Mouse (Mus musculus): ENCODE results near the gene Atp6v0c.
"Not testable (repeated sequence)": the region's sequence is repeated elsewhere in the genome, so short reads cannot be mapped to it uniquely, and the experiment has no call there.

DNA sequence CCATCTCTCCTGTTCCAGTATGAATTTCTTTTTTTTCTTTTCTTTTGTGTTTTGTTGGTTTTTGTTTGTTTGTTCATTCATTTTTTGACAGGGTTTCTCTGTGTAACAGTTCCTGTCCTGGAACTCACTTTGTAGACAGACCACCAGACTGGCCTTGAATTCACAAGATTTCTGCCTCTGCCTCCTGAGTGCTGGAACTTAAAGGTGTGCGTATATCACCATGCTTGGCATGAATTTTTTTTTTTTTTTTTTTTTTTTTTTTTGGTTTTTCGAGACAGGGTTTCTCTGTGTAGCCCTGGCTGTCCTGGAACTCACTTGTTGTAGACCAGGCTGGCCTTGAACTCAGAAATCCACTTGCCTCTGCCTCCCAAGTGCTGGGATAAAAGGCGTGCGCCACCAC lies 40.3 kb downstream of the Atp6v0c start:
- not testable (repeated sequence) for TF ChIP-seq CTCF, EP300 (IDR thresholded peaks at IDR 0.05; ENCODE audit: low read depth)
